Mouse (Mus musculus) Patski (cell line): ENCODE measurements at regions not wholly inside any gene's neighbourhood (a gene's known extent, or its start where the extent isn't known, plus 50 kb on each side); places are given as distances from the start of the nearest gene placed in this dataset.
A peak's percentile ranks its signal among the peaks of the same experiment; 100 is the strongest.

Source experiments
- ATAC-seq: fragments of 100-300 bp; one replicate; pipeline ENCODE4 v1.8.0; 2021
- CTCF ChIA-PET: fragments of 350-600 bp; sonication (Branson Sonifier 250); formaldehyde crosslinking; loops from one replicate; lab custom pipeline; 2022; ENCODE audit warnings: inconsistent platforms; lab: Charles Lee
- POLR2A ChIA-PET: fragments of 350-600 bp; sonication (Branson Sonifier 250); formaldehyde crosslinking; loops from one replicate; lab custom pipeline; 2022; ENCODE audit warnings: antibody characterized with exemption, inconsistent platforms; lab: Charles Lee
- DNase-seq: peaks from one replicate; pipeline ENCODE4 v3.0.0-alpha.2; 2011; ENCODE audit warnings: low read depth, low spot score
- H3K27me3 ChIP-seq: fragments of 371-371 bp; one replicate; pipeline ENCODE4 v1.5.1; 2021
- CTCF ChIP-seq: fragments of 100-300 bp; IDR thresholded peaks from one replicate; pipeline ENCODE4 v1.5.1; 2021
- in situ Hi-C: fragments of 300-500 bp; cut with MboI; formaldehyde crosslinking; loops from 3 replicates; pipeline ENCODE4 v1.11.1; 2018; ENCODE audit warnings: low pct_unique_long_range_greater_than_20kb, mixed read lengths

DNA sequence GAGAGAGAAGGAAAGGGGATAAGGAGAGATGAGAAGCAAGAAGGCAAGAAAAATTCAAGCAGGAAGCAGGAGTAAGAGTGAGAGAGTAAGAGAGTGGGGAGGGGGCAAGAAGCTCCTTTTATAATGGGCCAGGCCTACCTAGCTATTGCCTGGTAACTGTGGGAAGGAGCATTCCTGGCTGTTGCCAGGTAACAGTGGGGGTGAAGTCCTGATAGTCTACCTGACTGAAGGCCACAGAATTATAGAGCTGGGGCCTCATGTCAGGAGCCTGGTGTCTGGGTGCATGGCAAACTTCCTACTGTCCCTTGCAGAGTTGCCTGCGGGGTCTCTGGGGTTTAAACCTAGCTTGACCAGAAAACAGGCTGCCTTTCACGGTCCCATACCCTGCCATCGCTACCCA lies 107.0 kb upstream of the Prep start:
- TF ChIP-seq CTCF: no peak
- in situ Hi-C loops: no loop called here
- CTCF ChIA-PET: interaction anchor here (1.2 kb wide), 1 partner anchor 15 kb away, joined by 3 read pairs; no protein-coding TSS in a partner anchor
- H3K27me3 ChIP-seq: no peaks in the 10 kb centered on the region
- POLR2A ChIA-PET: interaction anchor here (0.5 kb wide), 1 partner anchor 810 kb away, joined by 7 read pairs; no protein-coding TSS in a partner anchor
- no peak for DNase-seq
- ATAC-seq: no peak

- no peak for ATAC-seq
- CTCF ChIA-PET: interaction anchor here (1.1 to 1.8 kb wide), 3 partner anchors 11 to 15 kb away, joined by 3 to 4 read pairs (median 3); no protein-coding TSS in a partner anchor
- peaks cover 24% of the 10 kb centered on the region for H3K27me3 ChIP-seq
- POLR2A ChIA-PET: no interaction called here
- in situ Hi-C loops: no loop called here
- no peak for DNase-seq
- TF ChIP-seq CTCF: no peak
Observed at GRCm38 (mm10) chr10:44945205-44945725, 121.7 kb upstream of the Prep start.

DNA sequence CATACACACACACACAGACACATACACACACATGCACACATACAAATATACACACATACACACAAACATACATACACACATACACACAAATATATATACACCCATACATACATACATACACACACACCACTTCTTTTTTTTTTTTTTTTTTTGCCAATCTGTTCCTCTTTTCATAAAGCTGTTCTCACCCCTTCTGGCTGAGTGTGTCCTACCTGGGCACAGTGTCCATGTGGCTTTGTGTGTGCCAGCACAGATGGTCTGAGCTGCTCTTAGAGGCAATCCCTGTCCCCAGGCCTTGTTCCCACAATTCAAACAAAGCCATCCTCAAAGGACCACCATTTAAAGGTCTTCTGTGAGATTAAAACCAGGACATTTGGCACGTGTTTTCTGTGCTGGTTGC lies 127.6 kb upstream of the Prep start:
- ATAC-seq: no peak
- DNase-seq: no peak
- H3K27me3 ChIP-seq: peaks cover 13% of the 10 kb centered on the region
- in situ Hi-C loops: no loop called here
- TF ChIP-seq CTCF: no peak
- POLR2A ChIA-PET: no interaction called here
- CTCF ChIA-PET: no interaction called here

DNA sequence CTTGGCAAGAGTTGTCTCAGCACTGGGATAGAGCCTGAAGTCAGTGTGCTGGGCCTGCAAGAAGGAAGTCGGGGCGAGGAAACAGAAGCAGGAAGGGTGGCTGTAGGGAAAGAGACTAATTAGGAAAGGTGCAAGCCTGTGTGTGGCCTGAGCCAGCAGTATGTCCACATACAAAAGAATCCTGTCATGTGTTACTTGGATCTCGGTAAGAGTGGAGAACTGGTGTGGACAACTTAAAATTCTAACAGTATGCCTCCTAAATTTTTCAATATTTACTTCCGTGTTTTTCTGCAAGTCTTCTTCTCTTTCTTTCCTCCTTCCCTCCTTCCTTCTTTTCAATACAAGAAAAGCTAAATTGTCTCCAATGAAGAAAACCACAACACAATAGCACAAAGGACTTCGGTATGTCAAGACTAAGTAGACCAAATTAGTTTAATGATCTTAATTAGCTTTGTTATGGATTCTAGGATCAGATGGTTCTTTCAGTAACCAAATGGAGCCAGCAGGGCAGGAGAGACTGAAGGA lies 130.0 kb upstream of the Prep start:
- TF ChIP-seq CTCF: no peak
- ChIA-PET CTCF (no interaction called here), POLR2A (interaction anchor here (0.6 kb wide), 1 partner anchor 446 kb away, joined by 3 read pairs; no protein-coding TSS in a partner anchor)
- peaks cover 21% of the 10 kb centered on the region for H3K27me3 ChIP-seq
- ATAC-seq: no peak
- DNase-seq: no peak
- in situ Hi-C loops: no loop called here

- in situ Hi-C loops: no loop called here
Observed at GRCm38 (mm10) chr10:44930796-44931195, 136.2 kb upstream of the Prep start.

GRCm38 (mm10) chr10:44913751-44914388 lies 153.1 kb upstream of the Prep start:
- DNase-seq: no peak
- TF ChIP-seq CTCF: no peak
- POLR2A ChIA-PET: interaction anchor here (1.1 kb wide), 1 partner anchor 16 kb away, joined by 3 read pairs; no protein-coding TSS in a partner anchor
- no peak for ATAC-seq
- H3K27me3 ChIP-seq: peaks cover 5% of the 10 kb centered on the region
- CTCF ChIA-PET: interaction anchor here (2.1 kb wide), 1 partner anchor 13 kb away, joined by 6 read pairs; no protein-coding TSS in a partner anchor
- in situ Hi-C loops: no loop called here

More at GRCm38 (mm10) chr10:44930796-44931195, 136.2 kb upstream of the Prep start:
- no peak for TF ChIP-seq CTCF
- CTCF ChIA-PET: no interaction called here
- POLR2A ChIA-PET: no interaction called here
- H3K27me3 ChIP-seq: peaks cover 10% of the 10 kb centered on the region
- DNase-seq: no peak
- ATAC-seq: no peak

- ChIA-PET POLR2A (no interaction called here), CTCF (interaction anchor here (1.1 kb wide), 1 partner anchor 23 kb away, joined by 3 read pairs; no protein-coding TSS in a partner anchor)
- ATAC-seq: no peak
- TF ChIP-seq CTCF: no peak
- DNase-seq: no peak
- in situ Hi-C loops: no loop called here
- no peaks in the 10 kb centered on the region for H3K27me3 ChIP-seq
Observed at GRCm38 (mm10) chr10:44904520-44904919, 162.5 kb upstream of the Prep start.

DNA sequence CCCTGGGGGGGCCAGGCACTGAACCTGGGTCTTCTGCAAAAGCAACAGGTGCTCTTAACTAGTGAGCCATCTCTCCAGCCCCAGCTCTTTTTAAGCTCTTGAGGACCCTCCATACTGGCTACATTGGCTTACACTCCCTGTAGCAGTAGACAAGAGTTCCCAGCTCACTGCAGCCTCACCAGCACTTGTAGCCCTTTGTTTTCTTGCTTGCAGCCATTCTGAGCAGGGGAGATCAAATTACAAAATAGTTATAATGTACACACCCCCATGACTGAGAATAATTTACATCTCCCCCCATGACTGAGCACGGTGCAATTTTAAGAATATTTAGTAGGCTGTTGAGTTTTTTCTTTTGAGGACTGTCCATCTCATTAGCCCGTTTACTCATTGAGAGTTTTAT lies 165.8 kb upstream of the Prep start:
- ATAC-seq: no peak
- in situ Hi-C loops: no loop called here

GRCm38 (mm10) chr10:44892124-44892523 lies 174.9 kb upstream of the Prep start:
- no peak for TF ChIP-seq CTCF
- ChIA-PET CTCF (no interaction called here), POLR2A (no interaction called here)
- in situ Hi-C loops: no loop called here
- DNase-seq: no peak
- no peaks in the 10 kb centered on the region for H3K27me3 ChIP-seq
- no peak for ATAC-seq

More for the DNA sequence above, 165.8 kb upstream of the Prep start:
- no peak for TF ChIP-seq CTCF
- DNase-seq: no peak
- ChIA-PET CTCF (interaction anchor here (0.7 to 2.2 kb wide), 2 partner anchors 13 to 89 kb away, joined by 3 to 6 read pairs; no protein-coding TSS in a partner anchor), POLR2A (no interaction called here)
- no peaks in the 10 kb centered on the region for H3K27me3 ChIP-seq

DNA sequence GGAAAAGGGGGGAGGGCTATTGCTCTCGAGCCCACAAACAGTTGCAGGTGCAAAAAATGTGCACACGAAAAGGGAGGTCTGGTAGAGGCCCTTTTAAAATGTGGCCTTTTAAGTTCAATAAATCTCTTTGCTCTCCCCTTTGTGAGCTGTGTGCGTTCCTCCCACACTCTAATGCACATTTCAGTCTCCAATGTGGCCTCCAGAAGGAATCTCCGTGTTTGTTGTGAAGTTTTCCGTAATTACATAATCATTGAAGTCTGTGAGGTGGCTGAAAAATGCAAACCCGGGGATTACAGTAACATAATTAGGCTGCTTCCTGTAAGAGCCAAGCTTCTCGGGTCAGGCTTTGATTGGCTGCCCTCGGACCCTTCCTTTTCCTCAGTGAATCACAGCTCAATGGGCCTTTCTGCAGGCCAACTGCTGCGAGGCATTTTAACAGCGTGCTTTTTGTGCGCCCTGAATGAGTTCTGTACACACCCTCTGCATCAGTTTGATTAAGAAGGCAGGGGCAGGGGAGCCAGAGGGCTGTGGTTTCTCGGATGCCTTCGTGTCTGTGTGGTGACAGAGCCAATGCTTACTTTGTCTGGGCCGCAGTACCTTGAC lies 179.8 kb upstream of the Prep start:
- ChIA-PET CTCF (no interaction called here), POLR2A (no interaction called here)
- DNase-seq (peak; percentile 53), ATAC-seq (peak; percentile 73)
- TF ChIP-seq CTCF: no peak
- in situ Hi-C loops: no loop called here
- H3K27me3 ChIP-seq: no peaks in the 10 kb centered on the region

- no peak for ATAC-seq
- H3K27me3 ChIP-seq: no peaks in the 10 kb centered on the region
- ChIA-PET POLR2A (no interaction called here), CTCF (interaction anchor here (0.6 kb wide), 1 partner anchor 91 kb away, joined by 3 read pairs; no protein-coding TSS in a partner anchor)
- in situ Hi-C loops: no loop called here
- TF ChIP-seq CTCF: no peak
- DNase-seq: no peak
Observed at GRCm38 (mm10) chr10:44881967-44882366, 185.0 kb upstream of the Prep start.
